Mouse (Mus musculus) liver, adult 2 months (tissue): ENCODE results near the gene Gm9508. TPM values are rescaled to one million over a fixed set of nuclear protein-coding genes. Genes with fewer than 3 reads are reported as not detected.
"Not testable (repeated sequence)": the region's sequence is repeated elsewhere in the genome, so short reads cannot be mapped to it uniquely, and the experiment has no call there.

Experiments used
- DNase-seq: peaks from one replicate; pipeline ENCODE4 v3.0.0-alpha.2; 2011; ENCODE audit warnings: low read depth, low spot score; ENCODE audit errors: extremely low read depth
- H3K27ac ChIP-seq: fragments of 200-500 bp; replicated peaks from 2 replicates; pipeline ENCODE4 v1.5.1; 2012; ENCODE audit warnings: low read depth, mild to moderate bottlenecking, control low read depth, inconsistent platforms, low read length; ENCODE audit not compliant: insufficient read depth
- H3K27me3 ChIP-seq: fragments of 200-500 bp; 2 replicates; pipeline ENCODE4 v1.6.1; 2012; ENCODE audit warnings: mild to moderate bottlenecking, moderate library complexity, low read length, inconsistent platforms; ENCODE audit not compliant: control insufficient read depth, insufficient read depth
- H3K36me3 ChIP-seq: fragments of 200-500 bp; 2 replicates; pipeline ENCODE4 v1.6.1; 2012; ENCODE audit warnings: low read length, inconsistent platforms; ENCODE audit not compliant: control insufficient read depth, insufficient read depth
- H3K4me1 ChIP-seq: fragments of 200-500 bp; 2 replicates; pipeline ENCODE4 v1.6.1; 2011; ENCODE audit warnings: low read length; ENCODE audit not compliant: control insufficient read depth, insufficient read depth
- H3K4me3 ChIP-seq: fragments of 200-500 bp; 2 replicates; pipeline ENCODE4 v1.5.1; 2011; ENCODE audit warnings: low read depth, mild to moderate bottlenecking, control low read depth, low read length, moderate library complexity; ENCODE audit not compliant: insufficient read depth
- H3K79me2 ChIP-seq: fragments of 200-500 bp; 2 replicates; pipeline ENCODE4 v1.6.1; 2012; ENCODE audit warnings: inconsistent platforms, mild to moderate bottlenecking, low read length, moderate library complexity; ENCODE audit not compliant: control insufficient read depth, insufficient read depth
- H3K9ac ChIP-seq: fragments of 200-500 bp; 2 replicates; pipeline ENCODE4 v1.6.1; 2012; ENCODE audit warnings: low read depth, mild to moderate bottlenecking, control low read depth, inconsistent platforms, low read length
- CTCF ChIP-seq: fragments of 200-500 bp; IDR thresholded peaks from 2 replicates; pipeline ENCODE4 v1.5.1; 2011; ENCODE audit warnings: low read depth, low read length, control low read depth
- POLR2A ChIP-seq: fragments of 200-500 bp; IDR thresholded peaks from 2 replicates; pipeline ENCODE4 v1.6.1; 2011; ENCODE audit warnings: low read length, control low read depth; ENCODE audit not compliant: insufficient read depth; ENCODE audit errors: extremely low read depth
- WGBS: fragments of 180-500 bp; shearing (Covaris S2); methylation state at CpG from one replicate; pipeline ENCODE4 v1.1.7; 2018; 5-methylcytosine and 5-hydroxymethylcytosine counted together
- polyA plus RNA-seq: library from polyadenylated mRNA; depleted of rRNA; stranded (reverse); fragments of >200 nt; gene quantifications from 2 replicates; pipeline ENCODE4 v1.2.3, GENCODE M21; 2012
- total RNA-seq: library from RNA; depleted of rRNA; stranded (reverse); fragments of >200 nt; gene quantifications from 2 replicates; pipeline ENCODE4 v1.2.3, GENCODE M21; 2014

The Gm9508 gene
- total and polyA plus RNA-seq, 2 experiments = not detected

GRCm38 (mm10) chr10:77709831-77710230 is 12.8 kb upstream of the Gm9508 start:
- no peak for TF ChIP-seq POLR2A
- TF ChIP-seq CTCF = no peak
- H3K4me1 ChIP-seq = no peaks in the 10 kb centered on the region
- 87% methylated on average over 3 of the region's 3 CpGs for WGBS
- H3K36me3 ChIP-seq = no peaks in the 10 kb centered on the region
- H3K9ac ChIP-seq = no peak overlapping the region
- no peak overlapping the region for H3K27ac ChIP-seq
- H3K4me3 ChIP-seq = no peak overlapping the region
- no peaks in the 10 kb centered on the region for H3K27me3 ChIP-seq
- H3K79me2 ChIP-seq = no peaks in the 10 kb centered on the region
- no peak for DNase-seq

GRCm38 (mm10) chr10:77706326-77706725 is 9.3 kb upstream of the Gm9508 start, which contains the start of gene Gm10272:
Gene Gm10272 (plus strand): TSS chr10:77706626.
- Histone ChIP-seq H3K27ac (no peak within 1 kb of the TSS), H3K36me3 (no peaks in the 10 kb centered on the region), H3K9ac (no peak within 1 kb of the TSS), H3K79me2 (no peaks in the 10 kb centered on the region), H3K27me3 (peaks cover 2% of the 10 kb centered on the region; the same call in 1 of the 2 replicates), H3K4me1 (no peaks in the 10 kb centered on the region), H3K4me3 (no peak within 1 kb of the TSS)
- TF ChIP-seq POLR2A = no peak
- TF ChIP-seq CTCF = no peak
- 98% methylated on average over 1 of the region's 1 CpGs for WGBS
- DNase-seq = no peak

GRCm38 (mm10) chr10:77690356-77690807 is 6.7 kb downstream of the Gm9508 start, which contains the start of gene Gm19402:
Gene Gm19402 (minus strand): TSS chr10:77690757.
- H3K27me3 ChIP-seq, H3K4me3 ChIP-seq, DNase-seq, H3K79me2 ChIP-seq, H3K36me3 ChIP-seq, H3K27ac ChIP-seq, H3K9ac ChIP-seq, H3K4me1 ChIP-seq: not testable (repeated sequence)
- WGBS = 82% methylated on average over 3 of the region's 3 CpGs

- H3K36me3 ChIP-seq = no peaks in the 10 kb centered on the region
- WGBS = 40% methylated on average over 10 of the region's 10 CpGs
- no peaks in the 10 kb centered on the region for H3K4me1 ChIP-seq
- TF ChIP-seq POLR2A = no peak
- TF ChIP-seq CTCF = no peak
- no peak overlapping the region for H3K27ac ChIP-seq
- H3K9ac ChIP-seq = no peak overlapping the region
- H3K79me2 ChIP-seq = no peaks in the 10 kb centered on the region
- 0 out of 2 replicates have a peak, but pooled peaks cover 4% of the 10 kb centered on the region for H3K27me3 ChIP-seq
- H3K4me3 ChIP-seq = no peak overlapping the region
- no peak for DNase-seq
Observed at GRCm38 (mm10) chr10:77687021-77687420, 10.0 kb downstream of the Gm9508 start.

- no peak for TF ChIP-seq CTCF
- no peak for TF ChIP-seq POLR2A
- Histone ChIP-seq H3K9ac (no peak within 1 kb of the TSS), H3K27ac (no peak within 1 kb of the TSS), H3K4me3 (no peak within 1 kb of the TSS), H3K4me1 (no peaks in the 10 kb centered on the region), H3K27me3 (0 out of 2 replicates have a peak, but pooled peaks cover 4% of the 10 kb centered on the region), H3K36me3 (no peaks in the 10 kb centered on the region), H3K79me2 (no peaks in the 10 kb centered on the region)
- no peak for DNase-seq
- WGBS = 7% methylated on average over 22 of the region's 22 CpGs
Observed at GRCm38 (mm10) chr10:77685895-77686664, 11.0 kb downstream of the Gm9508 start, which contains the start of gene Tspear. Gene Tspear (plus strand): TSS chr10:77686569.

GRCm38 (mm10) chr10:77684181-77684580 is 12.9 kb downstream of the Gm9508 start:
- Histone ChIP-seq H3K27ac (no peak overlapping the region), H3K9ac (no peak overlapping the region), H3K27me3 (0 out of 2 replicates have a peak, but pooled peaks cover 4% of the 10 kb centered on the region), H3K36me3 (no peaks in the 10 kb centered on the region), H3K4me1 (no peaks in the 10 kb centered on the region), H3K4me3 (no peak overlapping the region), H3K79me2 (no peaks in the 10 kb centered on the region)
- WGBS = 52% methylated on average over 8 of the region's 8 CpGs
- TF ChIP-seq CTCF (no peak), POLR2A (no peak)
- no peak for DNase-seq
